Mouse (Mus musculus): Measurements from ENCODE around the gene Kank2.

Kank2 gene

DNA sequence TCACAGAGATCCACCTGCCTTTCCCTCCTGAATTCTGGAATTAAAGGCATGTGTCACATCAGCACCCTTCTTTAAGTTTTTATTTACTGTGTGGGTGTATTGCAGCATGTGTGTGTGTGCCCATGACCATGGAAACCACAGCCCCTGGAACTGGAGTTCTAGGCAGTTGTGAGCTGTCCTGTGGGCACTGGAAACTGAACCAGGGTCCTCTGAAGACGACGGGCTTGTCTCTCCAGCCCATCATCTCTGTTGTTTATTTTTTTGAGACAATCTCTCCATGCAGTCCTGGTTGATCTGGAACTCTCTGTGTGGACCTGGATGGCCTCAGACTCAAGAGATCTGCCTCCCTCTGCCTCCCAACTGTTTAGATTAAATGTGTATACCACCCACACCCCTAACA is 81.5 kb downstream of the Kank2 start:
- DNase-seq (ENCODE audit: low spot score) = no peak
